ENCODE assay signal across 8 mouse cellular contexts in genomic region chr11:109649975-109650701, GRCm38 (mm10). TPM values are rescaled to one million over a fixed set of nuclear protein-coding genes. Genes with fewer than 3 reads are reported as not detected.
DNase-seq lines count a peak whose midpoint lies in the region; ATAC-seq and TF ChIP-seq lines count a peak whose summit lies in the region.

No protein-coding gene starts in this region.

- H3K9ac ChIP-seq in embryonic facial prominence, embryonic 14.5 days (ENCODE audit: low read depth, low read length), result peak overlapping the region; percentile 98
- peak overlapping the region; percentile 97 for H3K9ac ChIP-seq in kidney, embryonic 14.5 days (ENCODE audit: low read depth, low read length)
- H3K9ac ChIP-seq in limb, embryonic 15.5 days, result peak overlapping the region; percentile 90
- peak overlapping the region; percentile 97 for H3K9ac ChIP-seq in midbrain, postnatal 0 days (replicated peaks; ENCODE audit: low read length, poor library complexity, severe bottlenecking)

- H3K9me3 ChIP-seq in embryonic facial prominence, embryonic 14.5 days (ENCODE audit: control insufficient read depth, low read length), result no peaks in the 10 kb centered on the region
- H3K9me3 ChIP-seq in kidney, embryonic 14.5 days (ENCODE audit: control insufficient read depth, low read length), result no peaks in the 10 kb centered on the region
- no peaks in the 10 kb centered on the region for H3K9me3 ChIP-seq in limb, embryonic 15.5 days
- no peaks in the 10 kb centered on the region for H3K9me3 ChIP-seq in midbrain, postnatal 0 days (ENCODE audit: low read length)

- H3K36me3 ChIP-seq in embryonic facial prominence, embryonic 14.5 days (ENCODE audit: control insufficient read depth, insufficient read depth, low read length), result peaks cover 19% of the 10 kb centered on the region
- H3K36me3 ChIP-seq in kidney, embryonic 14.5 days (ENCODE audit: control insufficient read depth, insufficient read depth, low read length), result peaks cover 18% of the 10 kb centered on the region; the same call in 1 of the 2 replicates
- peaks cover 16% of the 10 kb centered on the region for H3K36me3 ChIP-seq in limb, embryonic 15.5 days
- peaks cover 12% of the 10 kb centered on the region; the same call in 1 of the 2 replicates for H3K36me3 ChIP-seq in midbrain, postnatal 0 days (ENCODE audit: insufficient read depth, low read length)

- WGBS in embryonic facial prominence, embryonic 14.5 days, result 1% methylated on average over 31 of the region's 31 CpGs
- WGBS in kidney, embryonic 14.5 days, result 1% methylated on average over 31 of the region's 31 CpGs
- 1% methylated on average over 31 of the region's 31 CpGs for WGBS in limb, embryonic 15.5 days
- WGBS in midbrain, postnatal 0 days, result under 1% methylated on average over 31 of the region's 31 CpGs

- H3K27ac ChIP-seq in embryonic facial prominence, embryonic 14.5 days (replicated peaks; ENCODE audit: low read depth, low read length), result peak overlapping the region; percentile 97
- H3K27ac ChIP-seq in kidney, embryonic 14.5 days (ENCODE audit: low read depth, low read length), result peak overlapping the region; percentile 97
- H3K27ac ChIP-seq in limb, embryonic 15.5 days, result peak overlapping the region; percentile 96; the same call in 1 of the 2 replicates
- peak overlapping the region; percentile 98 for H3K27ac ChIP-seq in midbrain, postnatal 0 days (ENCODE audit: low read depth, low read length)

- peak; percentile 58 for DNase-seq in 3134 (ENCODE audit: extremely low read depth, insufficient read length, low spot score)
- DNase-seq in adrenal gland, postnatal 36 days, result peak; percentile 79 to 87
- DNase-seq in embryonic facial prominence, embryonic 14.5 days (ENCODE audit: low spot score), result peak; percentile 88
- DNase-seq in heart, adult 9 months (ENCODE audit: low spot score in 2 of 2), result peak; percentile 80 to 84
- DNase-seq in midbrain, postnatal 0 days (ENCODE audit: low spot score), result peak; percentile 89
- peak; percentile 17 to 44 for DNase-seq in spleen, postnatal 14 days (ENCODE audit: low spot score in 2 of 2)

- ATAC-seq in embryonic facial prominence, embryonic 14.5 days (ENCODE audit: low read depth), result peak; percentile 75
- peak; percentile 81 for ATAC-seq in kidney, embryonic 14.5 days (ENCODE audit: low FRiP score, low TSS enrichment)
- peak; percentile 80 for ATAC-seq in limb, embryonic 15.5 days (ENCODE audit: insufficient number of reproducible peaks, low FRiP score, low TSS enrichment, low read depth)
- peak; percentile 88 for ATAC-seq in midbrain, postnatal 0 days (ENCODE audit: low FRiP score)

- no peaks in the 10 kb centered on the region for H3K27me3 ChIP-seq in embryonic facial prominence, embryonic 14.5 days (replicated peaks; ENCODE audit: control insufficient read depth, insufficient read depth, low read length)
- no peaks in the 10 kb centered on the region for H3K27me3 ChIP-seq in kidney, embryonic 14.5 days (ENCODE audit: control insufficient read depth, insufficient read depth, low read length)
- no peaks in the 10 kb centered on the region for H3K27me3 ChIP-seq in limb, embryonic 15.5 days
- H3K27me3 ChIP-seq in midbrain, postnatal 0 days (ENCODE audit: insufficient read depth, low read length), result no peaks in the 10 kb centered on the region

- peaks cover 23% of the 10 kb centered on the region for H3K4me1 ChIP-seq in embryonic facial prominence, embryonic 14.5 days (ENCODE audit: control insufficient read depth, insufficient read depth, low read length)
- peaks cover 22% of the 10 kb centered on the region for H3K4me1 ChIP-seq in kidney, embryonic 14.5 days (ENCODE audit: control insufficient read depth, insufficient read depth, low read length)
- peaks cover 33% of the 10 kb centered on the region for H3K4me1 ChIP-seq in limb, embryonic 15.5 days
- peaks cover 29% of the 10 kb centered on the region for H3K4me1 ChIP-seq in midbrain, postnatal 0 days (ENCODE audit: insufficient read depth, low read length)

- no peak for TF ChIP-seq CTCF in midbrain, postnatal 0 days (IDR thresholded peaks at IDR 0.05)

- peak overlapping the region; percentile 93 for H3K4me2 ChIP-seq in embryonic facial prominence, embryonic 14.5 days (ENCODE audit: low read depth, low read length)
- H3K4me2 ChIP-seq in kidney, embryonic 14.5 days (replicated peaks; ENCODE audit: low read depth, low read length), result peak overlapping the region; percentile 84
- peak overlapping the region; percentile 89 for H3K4me2 ChIP-seq in limb, embryonic 15.5 days
- peak overlapping the region; percentile 69 for H3K4me2 ChIP-seq in midbrain, postnatal 0 days (ENCODE audit: low read depth, low read length, poor library complexity, severe bottlenecking)

- H3K4me3 ChIP-seq in embryonic facial prominence, embryonic 14.5 days (ENCODE audit: low read depth, low read length), result peak overlapping the region; percentile 73
- peak overlapping the region; percentile 69 for H3K4me3 ChIP-seq in kidney, embryonic 14.5 days (ENCODE audit: low read length)
- H3K4me3 ChIP-seq in limb, embryonic 15.5 days, result peak overlapping the region; percentile 86
- peak overlapping the region; percentile 97 for H3K4me3 ChIP-seq in midbrain, postnatal 0 days (ENCODE audit: low read depth, low read length)

RNA-seq across cellular contexts. Expression of gene Prkar1a, which starts 0.9 kb away (rescaled TPM):
- total RNA-seq in adrenal gland, postnatal 36 days (2021), result 100 to 1,000 TPM; 421 to 431 TPM
- 432 and 435 TPM in 2 replicates for polyA plus RNA-seq in embryonic facial prominence, embryonic 14.5 days (2014; fragmentation: Nextera tagmentation; extraction: Ambion mirVana)
- 273 and 367 TPM in 2 replicates for polyA plus RNA-seq in kidney, embryonic 14.5 days (2014; fragmentation: Nextera tagmentation; extraction: Ambion mirVana)
- polyA plus RNA-seq in limb, embryonic 15.5 days (2015; fragmentation: Nextera tagmentation; extraction: Ambion mirVana), result 309 and 355 TPM in 2 replicates
- 231 and 289 TPM in 2 replicates for total RNA-seq in midbrain, postnatal 0 days (2014; rRNA removed)
- polyA plus RNA-seq in midbrain, postnatal 0 days (2015; fragmentation: Nextera tagmentation; extraction: Ambion mirVana), result 467 and 473 TPM in 2 replicates

RNA-seq across cellular contexts. Expression of gene Wipi1, which starts 38.4 kb away (rescaled TPM):
- total RNA-seq in adrenal gland, postnatal 36 days (2021), result 10 to 100 TPM; 26.8 to 56.0 TPM
- polyA plus RNA-seq in embryonic facial prominence, embryonic 14.5 days (2014; fragmentation: Nextera tagmentation; extraction: Ambion mirVana), result 36.1 and 37.8 TPM in 2 replicates
- polyA plus RNA-seq in kidney, embryonic 14.5 days (2014; fragmentation: Nextera tagmentation; extraction: Ambion mirVana), result 15.0 and 19.6 TPM in 2 replicates
- polyA plus RNA-seq in limb, embryonic 15.5 days (2015; fragmentation: Nextera tagmentation; extraction: Ambion mirVana), result 64.6 and 67.4 TPM in 2 replicates
- total RNA-seq in midbrain, postnatal 0 days (2014; rRNA removed), result 12.7 and 14.9 TPM in 2 replicates
- polyA plus RNA-seq in midbrain, postnatal 0 days (2015; fragmentation: Nextera tagmentation; extraction: Ambion mirVana), result 17.1 and 18.3 TPM in 2 replicates

Comparison
In these comparisons a context has a peak if more than half of its experiments do, and no peak if none do; other contexts are left out.
1. Peak in every context shown above with its lines: DNase-seq, ATAC-seq, H3K4me3 ChIP-seq and H3K27ac ChIP-seq.
2. DNase-seq: peak in every context shown above with its lines; median percentile 89 in midbrain, postnatal 0 days; 88 in embryonic facial prominence, embryonic 14.5 days; 83 in adrenal gland, postnatal 36 days; 82 in heart, adult 9 months; 58 in 3134; 30 in spleen, postnatal 14 days.